26 mouse cellular contexts compared by ENCODE assay signal in genomic region chr7:137094551-137094950, GRCm38 (mm10).
"Had no signal": no experiment of that assay in that cellular context is flagged by ENCODE, and none has a peak within 500 bp of the region (broad histone marks: within the 10 kb centered on the region; RNA-seq: fewer than 3 reads in every experiment).

No protein-coding gene starts in this region.

- H3K36me3 ChIP-seq: embryonic facial prominence, embryonic 10.5 days; embryonic facial prominence, embryonic 12.5 days; embryonic facial prominence, embryonic 13.5 days; embryonic facial prominence, embryonic 15.5 days; forebrain, embryonic 10.5 days; forebrain, embryonic 12.5 days; forebrain, embryonic 15.5 days had no signal

- H3K27me3 ChIP-seq: embryonic facial prominence, embryonic 12.5 days; embryonic facial prominence, embryonic 13.5 days; embryonic facial prominence, embryonic 15.5 days; forebrain, embryonic 13.5 days; forebrain, embryonic 15.5 days had no signal

- DNase-seq: cerebellum, adult 2 months; cerebellum, adult 8-10 months; cerebellum, adult 9-10 months; cerebellum, adult 9-11 months; cerebellum, postnatal 10 days; cerebellum, postnatal 14 days; cerebellum, postnatal 25 days; cerebellum, postnatal 36 days; embryo, embryonic 11 days; forebrain, postnatal 0 days; gastrocnemius, adult 2 months; gastrocnemius, postnatal 10 days; gastrocnemius, postnatal 14 days; gastrocnemius, postnatal 25 days; gastrocnemius, postnatal 36 days; heart, adult 18-20 months; heart, adult 2 months had no signal

- H3K9me3 ChIP-seq: embryonic facial prominence, embryonic 10.5 days; embryonic facial prominence, embryonic 12.5 days; embryonic facial prominence, embryonic 13.5 days; embryonic facial prominence, embryonic 15.5 days; forebrain, embryonic 10.5 days; forebrain, embryonic 12.5 days; forebrain, embryonic 13.5 days; forebrain, embryonic 15.5 days had no signal

- H3K4me1 ChIP-seq: embryonic facial prominence, embryonic 10.5 days; embryonic facial prominence, embryonic 12.5 days; embryonic facial prominence, embryonic 15.5 days; forebrain, embryonic 15.5 days had no signal

- H3K4me3 ChIP-seq: embryonic facial prominence, embryonic 10.5 days; embryonic facial prominence, embryonic 12.5 days; embryonic facial prominence, embryonic 13.5 days; embryonic facial prominence, embryonic 15.5 days; erythroblast, embryonic 14.5 days; forebrain, embryonic 10.5 days; forebrain, embryonic 12.5 days; forebrain, embryonic 13.5 days; forebrain, embryonic 15.5 days; gastrocnemius, adult 2 months; heart, adult 2 months had no signal

- H3K27ac ChIP-seq: embryonic facial prominence, embryonic 10.5 days; embryonic facial prominence, embryonic 12.5 days; embryonic facial prominence, embryonic 13.5 days; embryonic facial prominence, embryonic 15.5 days; forebrain, embryonic 10.5 days; forebrain, embryonic 12.5 days; forebrain, embryonic 13.5 days; forebrain, embryonic 15.5 days; gastrocnemius, adult 2 months; heart, adult 2 months had no signal
